Mouse (Mus musculus) intestine, embryonic 15.5 days (tissue): ENCODE results near the gene Bex6. TPM values are rescaled to one million over a fixed set of nuclear protein-coding genes. Genes with fewer than 3 reads are reported as not detected.
"Not testable (repeated sequence)": the region's sequence is repeated elsewhere in the genome, so short reads cannot be mapped to it uniquely, and the experiment has no call there.

Experiments
- ATAC-seq: fragments of 200-750 bp; cut with Nextera tagmentation; 2 replicates; pipeline ENCODE4 v1.8.0; 2017; ENCODE audit warnings: moderate TSS enrichment, moderate library complexity
- H3K27ac ChIP-seq: fragments of 300-500 bp; sonication (generic); 2 replicates; pipeline ENCODE4 v1.5.1; 2015; ENCODE audit warnings: mild to moderate bottlenecking, inconsistent platforms
- H3K27me3 ChIP-seq: fragments of 300-500 bp; sonication (generic); replicated peaks from 2 replicates; pipeline ENCODE4 v1.6.1; 2015; ENCODE audit warnings: inconsistent platforms
- H3K36me3 ChIP-seq: fragments of 300-500 bp; sonication (generic); 2 replicates; pipeline ENCODE4 v1.6.1; 2015; ENCODE audit warnings: inconsistent platforms
- H3K4me1 ChIP-seq: fragments of 300-500 bp; sonication (generic); replicated peaks from 2 replicates; pipeline ENCODE4 v1.6.1; 2015; ENCODE audit warnings: inconsistent platforms
- H3K4me2 ChIP-seq: fragments of 300-500 bp; sonication (generic); replicated peaks from 2 replicates; pipeline ENCODE4 v1.6.1; 2015; ENCODE audit warnings: mild to moderate bottlenecking, inconsistent platforms
- H3K4me3 ChIP-seq: fragments of 300-500 bp; sonication (generic); replicated peaks from 2 replicates; pipeline ENCODE4 v1.5.1; 2015; ENCODE audit warnings: inconsistent platforms
- H3K9ac ChIP-seq: fragments of 300-500 bp; sonication (generic); 2 replicates; pipeline ENCODE4 v1.6.1; 2015; ENCODE audit warnings: inconsistent platforms
- H3K9me3 ChIP-seq: fragments of 300-500 bp; sonication (generic); 2 replicates; pipeline ENCODE4 v1.6.1; 2016; ENCODE audit warnings: inconsistent platforms
- WGBS: fragments of 180-500 bp; shearing (Covaris S2); methylation state at CpG from one replicate; pipeline ENCODE4 v1.1.7; 2015; 5-methylcytosine and 5-hydroxymethylcytosine counted together
- polyA plus RNA-seq: library from polyadenylated mRNA; unstranded; fragments of >200 nt; fragmentation: Nextera tagmentation; extraction: Ambion mirVana; gene quantifications from 2 replicates; pipeline ENCODE4 v1.2.1, GENCODE M21; 2015

Bex6 gene
- polyA plus RNA-seq, 1 experiment from 2014 or later: 0.34 TPM

DNA sequence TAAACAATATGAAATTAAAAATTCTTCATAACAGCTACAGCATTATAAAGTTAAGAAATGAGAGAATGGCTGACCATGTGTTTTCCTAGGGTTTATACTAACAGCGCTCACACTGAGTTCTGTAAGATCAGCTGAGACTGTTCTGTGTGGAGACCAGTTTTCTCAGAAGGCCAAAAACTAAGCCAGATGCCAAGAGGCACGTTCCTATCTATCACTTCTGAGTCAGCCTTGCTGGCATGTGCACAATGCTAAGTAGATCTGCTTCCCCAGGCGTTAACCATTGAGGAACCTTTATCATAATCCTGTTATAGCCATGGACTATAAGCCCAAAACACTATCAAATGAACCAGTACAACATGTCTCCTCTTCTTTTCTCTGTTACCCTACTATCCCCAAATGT is 52.4 kb downstream of the Bex6 start:
- not testable (repeated sequence) for H3K27me3 ChIP-seq, H3K9ac ChIP-seq, H3K4me2 ChIP-seq, H3K9me3 ChIP-seq, H3K4me1 ChIP-seq, H3K4me3 ChIP-seq, H3K27ac ChIP-seq, ATAC-seq, H3K36me3 ChIP-seq
- WGBS: 81% methylated on average over 3 of the region's 3 CpGs

Other genes starting within 250 kb of the Bex6 start
- 0.48 and 1.2 TPM in 2 replicates for gene Pigz, start 246.0 kb upstream of the Bex6 start, polyA plus RNA-seq
- gene 0610012G03Rik, start 231.3 kb upstream of the Bex6 start, polyA plus RNA-seq: 108 and 120 TPM in 2 replicates
- gene Ncbp2, start 231.3 kb upstream of the Bex6 start, polyA plus RNA-seq: 80.9 and 85.8 TPM in 2 replicates
- gene Senp5, start 176.5 kb upstream of the Bex6 start, polyA plus RNA-seq: 10.6 TPM in 2 replicates
- 33.8 and 38.3 TPM in 2 replicates for gene Pak2, start 100.5 kb upstream of the Bex6 start, polyA plus RNA-seq
- gene Pigx, start 80.1 kb upstream of the Bex6 start, polyA plus RNA-seq: 107 and 109 TPM in 2 replicates
- gene Cep19, start 80.0 kb upstream of the Bex6 start, polyA plus RNA-seq: 27.4 and 29.4 TPM in 2 replicates
- 13.7 and 13.8 TPM in 2 replicates for gene Nrros, start 14.2 kb upstream of the Bex6 start, polyA plus RNA-seq
- gene Fbxo45, start 67.3 kb downstream of the Bex6 start, polyA plus RNA-seq: 11.4 and 11.5 TPM in 2 replicates
- 17.5 and 21.0 TPM in 2 replicates for gene Wdr53, start 67.4 kb downstream of the Bex6 start, polyA plus RNA-seq
- not detected in 2 replicates for gene Smco1, start 91.6 kb downstream of the Bex6 start, polyA plus RNA-seq
- gene Rnf168, start 97.6 kb downstream of the Bex6 start, polyA plus RNA-seq: 28.0 and 29.0 TPM in 2 replicates
- 16.2 and 19.8 TPM in 2 replicates for gene Ubxn7, start 152.4 kb downstream of the Bex6 start, polyA plus RNA-seq
- gene Tm4sf19, start 220.7 kb downstream of the Bex6 start, polyA plus RNA-seq: not detected in 2 replicates
- 36.7 and 38.6 TPM in 2 replicates for gene Tctex1d2, start 239.9 kb downstream of the Bex6 start, polyA plus RNA-seq